Mouse (Mus musculus): ENCODE data around the gene Ift57. TPM values are rescaled to one million over a fixed set of nuclear protein-coding genes. Genes with fewer than 3 reads are reported as not detected.

The Ift57 gene
- 17.1 and 17.5 TPM in 2 replicates for polyA plus RNA-seq (2015; fragmentation: Nextera tagmentation; extraction: Ambion mirVana)

- Histone ChIP-seq H3K27me3 (replicated peaks) (no peaks in the 10 kb centered on the region), H3K4me1 (replicated peaks) (no peaks in the 10 kb centered on the region), H3K27ac (peak within 1 kb of the TSS; percentile 27; the same call in 1 of the 2 replicates), H3K4me3 (replicated peaks) (peak within 1 kb of the TSS; percentile 83), H3K9me3 (no peaks in the 10 kb centered on the region), H3K9ac (peak within 1 kb of the TSS; percentile 58), H3K36me3 (no peaks in the 10 kb centered on the region), H3K4me2 (replicated peaks) (peak within 1 kb of the TSS; percentile 94)
- ATAC-seq: peak; percentile 100
- WGBS: 2% methylated on average over 53 of the region's 53 CpGs
These were observed at the start of gene Ift57 for GRCm38 (mm10) chr16:49698620-49699525. TSS of gene Ift57 (plus strand) at chr16:49699233.

GRCm38 (mm10) chr16:49657182-49657581 lies 41.9 kb upstream of the Ift57 start:
- H3K27me3 ChIP-seq (replicated peaks): no peaks in the 10 kb centered on the region
- no peak overlapping the region for H3K9ac ChIP-seq
- no peak overlapping the region for H3K4me3 ChIP-seq (replicated peaks)
- H3K4me2 ChIP-seq (replicated peaks): no peak overlapping the region
- H3K36me3 ChIP-seq: no peaks in the 10 kb centered on the region
- WGBS: 91% methylated on average over 4 of the region's 4 CpGs
- no peak for ATAC-seq
- no peaks in the 10 kb centered on the region for H3K4me1 ChIP-seq (replicated peaks)
- no peaks in the 10 kb centered on the region for H3K9me3 ChIP-seq
- no peak overlapping the region for H3K27ac ChIP-seq

GRCm38 (mm10) chr16:49658029-49658428 lies 41.0 kb upstream of the Ift57 start:
- H3K9ac ChIP-seq: no peak overlapping the region
- 82% methylated on average over 5 of the region's 5 CpGs for WGBS
- no peak for ATAC-seq
- no peak overlapping the region for H3K27ac ChIP-seq
- H3K4me2 ChIP-seq (replicated peaks): no peak overlapping the region
- H3K27me3 ChIP-seq (replicated peaks): no peaks in the 10 kb centered on the region
- H3K4me1 ChIP-seq (replicated peaks): no peaks in the 10 kb centered on the region
- no peaks in the 10 kb centered on the region for H3K36me3 ChIP-seq
- no peak overlapping the region for H3K4me3 ChIP-seq (replicated peaks)
- no peaks in the 10 kb centered on the region for H3K9me3 ChIP-seq

DNA sequence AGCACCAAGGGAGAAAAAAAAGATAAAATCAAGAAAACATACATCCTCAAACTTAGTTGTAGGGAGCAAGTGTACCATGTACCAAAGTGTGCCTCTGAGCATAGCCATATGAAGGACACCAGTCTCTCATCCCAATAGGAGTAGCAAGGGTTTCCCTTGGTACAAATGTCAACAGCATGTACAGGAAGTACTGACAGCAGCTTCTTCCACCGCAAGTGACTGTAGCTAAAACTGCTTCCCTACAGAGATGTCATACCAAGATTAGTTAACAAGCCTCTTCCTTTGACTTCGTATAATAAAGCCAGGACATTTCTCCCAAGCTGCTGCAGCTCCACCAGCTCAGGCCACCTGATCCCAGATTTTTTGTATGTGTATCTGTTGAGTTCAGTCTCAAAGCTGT lies 39.9 kb upstream of the Ift57 start:
- H3K36me3 ChIP-seq: no peaks in the 10 kb centered on the region
- no peak overlapping the region for H3K27ac ChIP-seq
- no peak overlapping the region for H3K9ac ChIP-seq
- no peak for ATAC-seq
- H3K27me3 ChIP-seq (replicated peaks): no peaks in the 10 kb centered on the region
- H3K9me3 ChIP-seq: no peaks in the 10 kb centered on the region
- no peak overlapping the region for H3K4me3 ChIP-seq (replicated peaks)
- 74% methylated on average over 2 of the region's 2 CpGs for WGBS
- H3K4me2 ChIP-seq (replicated peaks): no peak overlapping the region
- H3K4me1 ChIP-seq (replicated peaks): no peaks in the 10 kb centered on the region

GRCm38 (mm10) chr16:49660111-49660510 lies 38.9 kb upstream of the Ift57 start:
- ATAC-seq: no peak
- Histone ChIP-seq H3K9me3 (no peaks in the 10 kb centered on the region), H3K4me2 (replicated peaks) (no peak overlapping the region), H3K4me3 (replicated peaks) (no peak overlapping the region), H3K4me1 (replicated peaks) (no peaks in the 10 kb centered on the region), H3K9ac (no peak overlapping the region), H3K27ac (no peak overlapping the region), H3K27me3 (replicated peaks) (no peaks in the 10 kb centered on the region), H3K36me3 (no peaks in the 10 kb centered on the region)
- 90% methylated on average over 3 of the region's 3 CpGs for WGBS

- H3K27ac ChIP-seq: no peak overlapping the region
- H3K4me1 ChIP-seq (replicated peaks): no peaks in the 10 kb centered on the region
- ATAC-seq: no peak
- WGBS: 92% methylated on average over 6 of the region's 6 CpGs
- H3K27me3 ChIP-seq (replicated peaks): no peaks in the 10 kb centered on the region
- no peaks in the 10 kb centered on the region for H3K36me3 ChIP-seq
- no peak overlapping the region for H3K4me3 ChIP-seq (replicated peaks)
- H3K4me2 ChIP-seq (replicated peaks): no peak overlapping the region
- no peak overlapping the region for H3K9ac ChIP-seq
- no peaks in the 10 kb centered on the region for H3K9me3 ChIP-seq
These were observed 36.8 kb upstream of the Ift57 start for GRCm38 (mm10) chr16:49662201-49662600.

DNA sequence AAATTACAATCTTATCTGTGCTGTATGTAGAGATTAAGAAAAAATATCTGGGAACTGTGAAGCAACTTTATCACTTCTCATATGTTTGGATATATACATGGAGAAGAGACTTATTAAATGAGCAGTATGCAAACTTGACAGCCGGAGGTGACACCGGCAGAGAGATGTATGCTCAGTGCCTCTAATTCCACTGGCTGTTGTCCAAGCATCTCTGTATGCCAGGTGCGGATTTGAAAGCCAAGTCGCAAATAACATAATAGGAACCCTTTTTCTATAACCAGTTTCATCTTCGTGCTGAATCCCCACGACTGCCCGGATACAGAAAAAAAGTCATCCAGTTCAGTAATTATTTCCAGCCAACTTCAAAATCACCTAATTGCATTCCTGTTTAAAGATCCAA lies 34.4 kb upstream of the Ift57 start:
- no peaks in the 10 kb centered on the region for H3K27me3 ChIP-seq (replicated peaks)
- ATAC-seq: no peak
- H3K27ac ChIP-seq: no peak overlapping the region
- 84% methylated on average over 7 of the region's 7 CpGs for WGBS
- H3K9ac ChIP-seq: no peak overlapping the region
- H3K36me3 ChIP-seq: no peaks in the 10 kb centered on the region
- H3K9me3 ChIP-seq: no peaks in the 10 kb centered on the region
- no peak overlapping the region for H3K4me2 ChIP-seq (replicated peaks)
- H3K4me1 ChIP-seq (replicated peaks): no peaks in the 10 kb centered on the region
- no peak overlapping the region for H3K4me3 ChIP-seq (replicated peaks)

DNA sequence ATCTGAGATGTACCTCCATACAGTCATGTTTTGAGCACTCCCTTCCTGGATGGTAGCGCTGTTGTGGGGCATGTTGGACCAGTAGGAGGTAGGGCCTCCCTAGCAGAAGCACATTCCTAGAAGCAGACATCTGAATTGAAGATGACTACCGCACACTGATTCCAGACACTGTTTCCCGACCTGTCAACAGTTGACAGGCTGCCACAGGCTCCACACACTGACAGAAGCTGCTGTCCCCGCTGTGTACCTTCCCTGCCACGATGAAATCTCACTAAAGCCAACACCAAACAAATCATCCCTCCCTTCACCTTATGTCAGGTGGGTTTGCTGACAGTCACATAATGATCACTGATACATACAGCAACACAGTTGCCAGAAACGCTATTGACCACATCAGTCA lies 19.4 kb upstream of the Ift57 start:
- Histone ChIP-seq H3K27me3 (replicated peaks) (no peaks in the 10 kb centered on the region), H3K9me3 (no peaks in the 10 kb centered on the region), H3K4me2 (replicated peaks) (no peak overlapping the region), H3K27ac (no peak overlapping the region), H3K4me3 (replicated peaks) (no peak overlapping the region), H3K4me1 (replicated peaks) (no peaks in the 10 kb centered on the region), H3K9ac (no peak overlapping the region), H3K36me3 (no peaks in the 10 kb centered on the region)
- 81% methylated on average over 6 of the region's 6 CpGs for WGBS
- ATAC-seq: no peak

DNA sequence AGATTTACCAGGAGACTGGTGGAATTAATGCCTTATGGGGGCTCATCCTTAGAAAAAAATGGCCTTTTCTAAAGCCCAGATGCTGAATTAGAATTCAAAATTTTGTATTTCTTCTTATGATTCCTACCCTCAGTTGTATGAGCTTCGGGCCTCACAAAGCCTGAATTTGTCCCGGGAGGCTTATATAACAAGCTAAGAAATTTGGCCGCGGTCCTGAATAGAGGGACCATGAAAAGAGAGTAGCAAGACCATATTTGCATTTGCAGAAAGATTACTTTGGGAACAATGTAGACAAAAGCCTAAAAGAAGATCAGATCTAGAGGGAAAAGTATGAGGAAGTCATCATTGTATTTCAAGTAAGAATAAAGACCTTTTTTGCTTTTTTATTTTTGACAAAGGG lies 14.1 kb upstream of the Ift57 start:
- no peak overlapping the region for H3K4me3 ChIP-seq (replicated peaks)
- 89% methylated on average over 4 of the region's 4 CpGs for WGBS

GRCm38 (mm10) chr16:49699821-49700220 lies 788 bp downstream of the Ift57 start:
- Histone ChIP-seq H3K4me1 (replicated peaks) (no peaks in the 10 kb centered on the region), H3K27ac (no peak overlapping the region), H3K4me3 (replicated peaks) (peak overlapping the region; percentile 83), H3K36me3 (no peaks in the 10 kb centered on the region), H3K4me2 (replicated peaks) (peak overlapping the region; percentile 94), H3K27me3 (replicated peaks) (no peaks in the 10 kb centered on the region), H3K9ac (no peak overlapping the region), H3K9me3 (no peaks in the 10 kb centered on the region)
- no peak for ATAC-seq
- 30% methylated on average over 5 of the region's 5 CpGs for WGBS

More for the DNA sequence above, 14.1 kb upstream of the Ift57 start:
- H3K4me2 ChIP-seq (replicated peaks): no peak overlapping the region
- no peak overlapping the region for H3K27ac ChIP-seq
- no peaks in the 10 kb centered on the region for H3K4me1 ChIP-seq (replicated peaks)
- no peaks in the 10 kb centered on the region for H3K9me3 ChIP-seq
- no peak overlapping the region for H3K9ac ChIP-seq
- no peaks in the 10 kb centered on the region for H3K27me3 ChIP-seq (replicated peaks)
- ATAC-seq: no peak
- no peaks in the 10 kb centered on the region for H3K36me3 ChIP-seq

GRCm38 (mm10) chr16:49708074-49708473 lies 9.0 kb downstream of the Ift57 start:
- ATAC-seq: no peak
- Histone ChIP-seq H3K4me1 (replicated peaks) (no peaks in the 10 kb centered on the region), H3K9me3 (no peaks in the 10 kb centered on the region), H3K27ac (no peak overlapping the region), H3K4me2 (replicated peaks) (no peak overlapping the region), H3K36me3 (no peaks in the 10 kb centered on the region), H3K4me3 (replicated peaks) (no peak overlapping the region), H3K9ac (no peak overlapping the region), H3K27me3 (replicated peaks) (no peaks in the 10 kb centered on the region)
- 52% methylated on average over 1 of the region's 1 CpGs for WGBS

DNA sequence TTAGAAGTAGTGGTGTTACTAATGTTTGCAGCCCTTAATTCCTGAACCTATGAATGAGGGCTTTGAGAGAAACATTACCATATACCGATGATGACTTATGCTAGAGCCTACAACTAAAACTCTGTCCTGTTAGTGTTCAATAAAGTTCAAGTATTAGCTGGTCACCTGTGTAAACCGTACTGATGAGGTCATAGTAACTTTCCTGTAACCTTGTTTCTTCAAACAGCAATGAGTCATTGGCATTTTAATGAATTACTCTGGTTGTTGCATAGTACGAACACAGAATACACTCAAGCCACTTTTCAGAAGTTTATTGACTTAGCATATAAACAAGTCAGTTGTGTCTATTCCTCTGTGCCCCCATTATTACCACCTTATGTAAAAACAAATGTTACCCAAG lies 11.2 kb downstream of the Ift57 start:
- H3K4me1 ChIP-seq (replicated peaks): no peaks in the 10 kb centered on the region
- H3K27ac ChIP-seq: no peak overlapping the region
- H3K4me2 ChIP-seq (replicated peaks): no peak overlapping the region
- WGBS: 83% methylated on average over 3 of the region's 3 CpGs
- no peak overlapping the region for H3K9ac ChIP-seq
- ATAC-seq: no peak
- no peaks in the 10 kb centered on the region for H3K36me3 ChIP-seq
- H3K4me3 ChIP-seq (replicated peaks): no peak overlapping the region
- H3K9me3 ChIP-seq: no peaks in the 10 kb centered on the region
- H3K27me3 ChIP-seq (replicated peaks): no peaks in the 10 kb centered on the region

- WGBS: 87% methylated on average over 3 of the region's 3 CpGs
- Histone ChIP-seq H3K4me1 (replicated peaks) (no peaks in the 10 kb centered on the region), H3K27ac (no peak overlapping the region), H3K9ac (no peak overlapping the region), H3K27me3 (replicated peaks) (no peaks in the 10 kb centered on the region), H3K9me3 (no peaks in the 10 kb centered on the region), H3K4me2 (replicated peaks) (no peak overlapping the region), H3K4me3 (replicated peaks) (no peak overlapping the region), H3K36me3 (no peaks in the 10 kb centered on the region)
- no peak for ATAC-seq
These were observed 14.3 kb downstream of the Ift57 start for GRCm38 (mm10) chr16:49713302-49713701.

All from intestine, embryonic 15.5 days (tissue).